12 mouse cellular contexts compared by ENCODE assay signal in genomic region chr1:119238463-119238862, GRCm38 (mm10).
DNase-seq lines count a peak whose midpoint lies in the region.
"Had no signal": no experiment of that assay in that cellular context is flagged by ENCODE, and none has a peak within 500 bp of the region (broad histone marks: within the 10 kb centered on the region; RNA-seq: fewer than 3 reads in every experiment).

No protein-coding gene starts in this region.

- intact Hi-C loops in left cerebral cortex, postnatal 4 days (cut with DNase I) = loop anchor here (10.0 kb wide), 1 partner anchor 144 kb away; no protein-coding TSS in a partner anchor
- intact Hi-C loops in left cerebral cortex, postnatal 10 days (cut with DNase I) = no loop called here

- DNase-seq in embryo, embryonic 11 days = peak; percentile 15
- DNase-seq in embryo, embryonic 10.5 days (ENCODE audit: low spot score) = no peak
- DNase-seq in left cerebral cortex, postnatal 4 days = peak; percentile 56
- no peak for DNase-seq in left cerebral cortex, postnatal 10 days (ENCODE audit: extremely low spot score in 1 of 2, low spot score in 2 of 2)
- peak; percentile 11 for DNase-seq in cerebellum, adult 8-10 months
- DNase-seq in retina, embryonic 14.5 days (ENCODE audit: low spot score) = peak; percentile 54
- no peak for DNase-seq in thymus, postnatal 25 days
- DNase-seq: B cell, adult 2 months; gastrocnemius, postnatal 25 days; liver, embryonic 13.5 days; right cerebral cortex, postnatal 14 days; thymus, postnatal 4 days had no signal

Comparison
In these comparisons a context has a peak if more than half of its experiments do, and no peak if none do; other contexts are left out.
1. DNase-seq: peak in embryo, embryonic 11 days (single experiment), left cerebral cortex, postnatal 4 days (single experiment), cerebellum, adult 8-10 months (single experiment) and retina, embryonic 14.5 days (single experiment); none in embryo, embryonic 10.5 days (single experiment), left cerebral cortex, postnatal 10 days (0 of 2) and thymus, postnatal 25 days (single experiment).